ENCODE assay signal across 15 mouse cellular contexts in the genomic region with DNA sequence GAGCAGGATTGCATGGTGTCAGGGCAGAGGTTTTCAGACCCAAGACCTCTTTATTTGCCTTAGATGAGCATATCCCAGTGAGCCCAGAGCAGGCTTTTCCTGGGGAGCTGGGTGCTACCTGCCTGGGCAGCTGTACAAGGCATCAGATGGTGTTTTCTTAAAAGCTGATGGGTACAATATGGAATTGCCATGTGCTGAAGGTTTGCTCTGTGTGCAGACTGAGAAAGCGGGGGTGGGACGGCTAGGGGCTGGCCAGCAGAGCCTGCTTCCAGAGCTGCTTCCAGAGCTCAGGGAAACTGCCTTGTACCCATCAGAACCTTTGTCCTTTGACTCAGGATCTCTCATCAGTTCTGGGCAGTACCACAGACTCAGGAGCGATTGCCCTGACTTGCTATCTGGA. TPM values are rescaled to one million over a fixed set of nuclear protein-coding genes. Genes with fewer than 3 reads are reported as not detected.
"Had no signal": no experiment of that assay in that cellular context is flagged by ENCODE, and none has a peak within 500 bp of the region (broad histone marks: within the 10 kb centered on the region; RNA-seq: fewer than 3 reads in every experiment).

No protein-coding gene starts in this region.

- DNase-seq: kidney, adult 2 months; kidney, postnatal 25 days; left cerebral cortex, postnatal 4 days; liver, postnatal 0 days; lung, embryonic 14.5 days; lung, postnatal 36 days; retina, postnatal 1 day; spleen, adult 18-20 months; thymus, postnatal 25 days had no signal

- ATAC-seq: intestine, postnatal 0 days; liver, postnatal 0 days; lung, postnatal 0 days; midbrain, embryonic 13.5 days; midbrain, embryonic 16.5 days had no signal

RNA-seq across cellular contexts. Expression of gene Cacna2d2, which starts 11.7 kb away (rescaled TPM):
- total RNA-seq: monocyte, adult 5-6 weeks had no signal

RNA-seq across cellular contexts. Expression of gene 6430571L13Rik, which starts 47.3 kb away (rescaled TPM):
- total RNA-seq: monocyte, adult 5-6 weeks; neutrophil, adult 5-6 weeks had no signal
